Mouse (Mus musculus) embryonic facial prominence, embryonic 15.5 days (tissue): ENCODE data around the gene Lefty1. TPM values are rescaled to one million over a fixed set of nuclear protein-coding genes. Genes with fewer than 3 reads are reported as not detected.

Experiments
- ATAC-seq: fragments of 200-750 bp; cut with Nextera tagmentation; 2 replicates; pipeline ENCODE4 v1.8.0; 2017; ENCODE audit warnings: low read depth, moderate TSS enrichment; ENCODE audit not compliant: insufficient number of reproducible peaks, low FRiP score, low TSS enrichment
- H3K27ac ChIP-seq: fragments of 300-500 bp; sonication (generic); replicated peaks from 2 replicates; pipeline ENCODE4 v1.5.1; 2015; ENCODE audit warnings: mild to moderate bottlenecking, inconsistent platforms
- H3K27me3 ChIP-seq: fragments of 300-500 bp; sonication (generic); 2 replicates; pipeline ENCODE4 v1.6.1; 2015; ENCODE audit warnings: inconsistent platforms
- H3K36me3 ChIP-seq: fragments of 300-500 bp; sonication (generic); 2 replicates; pipeline ENCODE4 v1.6.1; 2015; ENCODE audit warnings: mild to moderate bottlenecking, inconsistent platforms
- H3K4me1 ChIP-seq: fragments of 300-500 bp; sonication (generic); 2 replicates; pipeline ENCODE4 v1.6.1; 2015; ENCODE audit warnings: inconsistent platforms
- H3K4me2 ChIP-seq: fragments of 300-500 bp; sonication (generic); replicated peaks from 2 replicates; pipeline ENCODE4 v1.6.1; 2015; ENCODE audit warnings: mild to moderate bottlenecking, inconsistent platforms
- H3K4me3 ChIP-seq: fragments of 300-500 bp; sonication (generic); replicated peaks from 2 replicates; pipeline ENCODE4 v1.5.1; 2015; ENCODE audit warnings: mild to moderate bottlenecking, inconsistent platforms
- H3K9ac ChIP-seq: fragments of 300-500 bp; sonication (generic); 2 replicates; pipeline ENCODE4 v1.6.1; 2015; ENCODE audit warnings: inconsistent platforms
- H3K9me3 ChIP-seq: fragments of 300-500 bp; sonication (generic); replicated peaks from 2 replicates; pipeline ENCODE4 v1.6.1; 2016; ENCODE audit warnings: inconsistent platforms
- WGBS: fragments of 180-500 bp; shearing (Covaris S2); methylation state at CpG from one replicate; pipeline ENCODE4 v1.1.7; 2015; 5-methylcytosine and 5-hydroxymethylcytosine counted together
- polyA plus RNA-seq: library from polyadenylated mRNA; unstranded; fragments of >200 nt; fragmentation: Nextera tagmentation; extraction: Ambion mirVana; gene quantifications from 2 replicates; pipeline ENCODE4 v1.2.1, GENCODE M21; 2015

The Lefty1 gene
- polyA plus RNA-seq, 1 experiment from 2014 or later: 4.0 TPM

DNA sequence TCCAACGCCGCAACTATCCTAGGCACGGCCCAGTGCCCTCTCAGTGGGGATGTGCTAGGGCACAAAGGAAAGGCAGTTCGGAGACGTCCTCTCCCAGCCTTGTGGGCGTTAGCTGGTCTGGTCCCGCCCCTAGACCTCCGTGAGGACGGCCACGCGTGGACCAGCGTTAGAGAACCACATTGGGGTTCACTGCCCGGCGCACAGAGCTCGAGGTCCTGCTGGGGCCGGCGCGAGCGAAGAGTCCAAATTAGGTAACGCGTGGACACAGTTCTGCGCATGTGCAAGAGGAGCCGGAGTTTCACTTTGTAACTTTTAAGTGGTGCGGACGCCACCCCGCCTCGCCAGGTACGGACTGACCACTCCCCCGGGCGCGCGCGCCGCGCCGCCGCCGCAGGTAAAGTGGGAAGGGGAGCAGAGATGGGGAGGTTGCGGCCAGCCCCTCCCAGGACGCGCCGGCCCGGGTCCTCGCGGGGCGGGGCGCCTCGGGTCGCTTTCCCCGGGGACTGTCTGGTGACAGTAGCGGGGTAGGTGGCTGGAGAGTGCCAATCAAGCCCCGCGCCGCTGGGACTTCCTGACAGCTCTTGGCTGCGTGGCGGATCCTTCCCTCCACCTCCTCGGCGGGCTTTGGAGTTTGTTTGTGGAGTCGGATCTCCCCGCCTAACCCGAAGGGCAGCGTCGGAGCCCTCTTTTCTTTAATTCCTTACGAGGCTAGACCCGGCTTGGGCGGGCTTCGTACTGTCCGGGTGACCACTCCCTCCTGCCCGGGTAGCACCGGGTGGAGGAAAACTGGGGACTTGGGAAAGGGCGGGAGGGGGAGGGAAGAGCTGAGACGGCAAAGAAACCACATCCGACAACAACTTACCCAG is 7.6 kb downstream of the Lefty1 start, which contains the start of gene Tmem63a:
Gene Tmem63a, plus strand, starts transcription at position 179 of the 866 bp plus-strand sequence.
- Histone ChIP-seq H3K9me3 (no peaks in the 10 kb centered on the region), H3K4me1 (peaks cover 45% of the 10 kb centered on the region), H3K36me3 (no peaks in the 10 kb centered on the region; the same call in 1 of the 2 replicates), H3K27ac (peak within 1 kb of the TSS; percentile 89), H3K9ac (peak within 1 kb of the TSS; percentile 62), H3K4me3 (peak within 1 kb of the TSS; percentile 90), H3K27me3 (peaks cover 14% of the 10 kb centered on the region), H3K4me2 (peak within 1 kb of the TSS; percentile 86)
- peak; percentile 49 for ATAC-seq
- WGBS: under 1% methylated on average over 73 of the region's 73 CpGs

DNA sequence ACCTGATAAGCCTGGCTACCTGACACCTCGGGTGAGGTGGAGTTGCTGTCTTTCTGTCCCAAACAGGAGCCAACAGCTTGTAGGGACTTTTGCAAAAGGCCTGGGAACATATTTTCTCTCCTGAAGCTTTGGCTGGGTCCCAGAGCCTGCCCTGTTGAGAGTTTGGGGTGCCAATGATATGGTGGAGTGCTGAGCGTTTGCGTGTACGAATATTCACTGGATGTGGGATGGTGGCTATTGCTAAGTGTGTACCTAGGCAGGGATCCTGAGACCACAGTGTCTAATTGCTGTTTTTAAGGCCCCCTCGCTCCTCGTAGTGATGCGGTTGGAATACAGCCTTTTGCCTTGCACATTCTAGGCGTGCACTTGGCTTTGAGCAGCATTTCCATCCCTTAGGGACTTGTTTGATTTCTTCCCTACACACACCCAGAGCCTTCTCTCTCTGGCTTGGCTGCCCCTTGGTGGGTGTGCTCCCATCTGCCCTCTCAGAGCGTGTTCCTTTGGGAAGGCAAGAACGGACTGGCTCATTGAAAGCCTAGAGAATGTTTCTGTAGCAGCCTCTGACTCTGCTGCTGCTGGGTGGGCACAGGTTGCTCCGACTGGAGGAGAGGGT is 8.3 kb downstream of the Lefty1 start:
- H3K36me3 ChIP-seq: peaks cover 3% of the 10 kb centered on the region; the same call in 1 of the 2 replicates
- peak overlapping the region; percentile 62 for H3K9ac ChIP-seq
- H3K27me3 ChIP-seq: peaks cover 6% of the 10 kb centered on the region
- 31% methylated on average over 11 of the region's 11 CpGs for WGBS
- H3K9me3 ChIP-seq: no peaks in the 10 kb centered on the region
- H3K4me2 ChIP-seq: peak overlapping the region; percentile 86
- H3K4me3 ChIP-seq: peak overlapping the region; percentile 90
- H3K27ac ChIP-seq: peak overlapping the region; percentile 89
- H3K4me1 ChIP-seq: peaks cover 45% of the 10 kb centered on the region
- ATAC-seq: no peak

DNA sequence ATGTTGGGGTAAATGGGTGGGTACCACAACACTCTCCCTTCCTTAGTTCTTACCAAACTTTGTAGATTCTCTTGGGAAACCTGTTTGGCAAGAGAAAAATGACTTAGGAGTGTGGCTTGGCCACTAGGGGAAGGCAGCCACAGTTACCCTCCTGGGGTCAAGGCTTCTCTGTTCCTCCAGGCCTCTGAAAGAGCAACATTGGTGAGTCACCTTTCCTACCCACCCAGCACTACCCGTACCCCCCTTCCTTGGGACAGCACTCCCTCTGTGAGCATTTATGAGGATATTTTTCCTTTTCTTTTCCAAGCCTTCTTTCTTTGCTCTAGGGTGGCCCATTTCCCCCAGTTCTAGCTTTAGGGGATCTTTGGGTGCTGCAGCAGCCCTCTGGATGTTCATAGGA is 9.1 kb downstream of the Lefty1 start:
- peak overlapping the region; percentile 86 for H3K4me2 ChIP-seq
- H3K4me3 ChIP-seq: no peak overlapping the region
- H3K27me3 ChIP-seq: peaks cover 6% of the 10 kb centered on the region
- H3K36me3 ChIP-seq: peaks cover 10% of the 10 kb centered on the region
- H3K27ac ChIP-seq: 0 out of 2 replicates have a peak overlapping the region, but pooled peaks have one; percentile 17
- no peaks in the 10 kb centered on the region for H3K9me3 ChIP-seq
- H3K4me1 ChIP-seq: peaks cover 45% of the 10 kb centered on the region
- no peak for ATAC-seq
- H3K9ac ChIP-seq: no peak overlapping the region
- WGBS: 84% methylated on average over 1 of the region's 1 CpGs

DNA sequence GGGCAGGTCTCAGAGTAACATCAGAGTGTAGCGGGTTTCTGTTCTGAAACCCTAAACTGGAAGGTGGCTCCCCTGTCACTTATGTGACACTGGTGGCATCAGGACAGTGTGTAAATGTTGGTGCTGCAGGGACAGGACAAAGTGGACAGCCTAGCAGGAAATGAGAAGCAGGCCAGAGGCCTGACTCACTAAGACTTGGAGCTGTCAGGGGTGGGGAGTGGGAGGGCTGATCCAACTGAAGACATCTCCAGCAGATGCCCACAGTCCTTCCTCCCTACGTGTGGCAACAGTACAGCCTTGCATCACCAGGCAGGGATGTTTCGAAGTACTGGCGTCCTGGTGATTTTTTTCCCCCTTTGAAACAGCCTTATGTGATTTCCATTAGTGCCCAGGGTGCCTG is 9.7 kb downstream of the Lefty1 start:
- 73% methylated on average over 4 of the region's 4 CpGs for WGBS

DNA sequence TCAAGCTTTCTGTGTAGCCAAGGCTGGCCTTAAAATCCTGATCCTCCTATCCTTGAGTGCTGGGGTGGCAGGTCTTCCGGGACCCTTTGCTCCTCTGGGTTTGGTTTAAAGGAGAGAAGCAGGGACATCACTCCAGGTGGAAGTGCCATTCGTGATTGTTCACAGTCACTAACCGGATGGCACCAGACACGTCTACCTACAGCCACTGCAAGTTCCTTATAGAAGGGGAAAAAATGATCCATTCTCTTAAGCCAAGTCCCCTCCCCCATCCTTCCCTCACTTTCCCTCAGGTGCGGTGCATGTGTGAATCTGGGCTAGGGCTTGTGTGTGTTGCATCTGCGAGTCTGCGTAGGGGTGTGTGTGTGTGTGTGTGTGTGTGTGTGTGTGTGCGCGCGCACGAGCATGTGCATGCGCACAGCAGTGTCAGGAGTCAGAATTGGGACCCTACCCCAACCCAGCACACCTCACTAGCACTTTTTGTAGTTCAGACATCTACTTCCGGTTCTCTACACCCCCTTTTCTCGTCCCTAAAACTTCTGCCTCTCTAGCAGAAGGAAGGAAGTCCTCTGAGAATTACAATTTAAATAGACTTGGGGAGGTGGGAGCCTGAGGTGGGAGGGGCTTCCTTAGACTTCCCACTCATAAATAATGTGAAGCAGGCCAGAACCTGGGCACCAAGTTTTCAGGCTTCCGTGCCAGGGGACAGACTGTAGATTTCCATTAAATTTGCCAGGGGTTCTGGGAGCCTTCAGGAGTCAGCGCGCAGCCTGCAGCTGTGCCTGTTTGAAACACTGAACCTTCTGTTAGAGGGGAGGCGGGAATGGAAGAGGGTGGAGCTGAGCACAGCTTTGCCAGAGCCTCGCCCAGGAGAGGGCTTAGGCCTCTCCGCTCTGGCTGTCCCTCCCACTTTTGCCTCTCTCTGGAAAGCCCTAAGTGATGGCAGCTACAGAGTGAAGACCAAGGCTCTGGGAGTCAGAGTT is 10.5 kb downstream of the Lefty1 start:
- Histone ChIP-seq H3K4me3 (peak overlapping the region; percentile 16), H3K9me3 (no peaks in the 10 kb centered on the region), H3K9ac (no peak overlapping the region), H3K27me3 (peaks cover 6% of the 10 kb centered on the region), H3K4me2 (peak overlapping the region; percentile 40), H3K36me3 (peaks cover 21% of the 10 kb centered on the region), H3K4me1 (peaks cover 45% of the 10 kb centered on the region), H3K27ac (peak overlapping the region; percentile 85)
- 24% methylated on average over 20 of the region's 20 CpGs for WGBS
- ATAC-seq: peak; percentile 90

More for the DNA sequence above, 9.7 kb downstream of the Lefty1 start:
- no peaks in the 10 kb centered on the region for H3K9me3 ChIP-seq
- peak overlapping the region; percentile 85 for H3K27ac ChIP-seq
- H3K27me3 ChIP-seq: peaks cover 6% of the 10 kb centered on the region
- H3K4me2 ChIP-seq: 0 out of 2 replicates have a peak overlapping the region, but pooled peaks have one; percentile 40
- no peak overlapping the region for H3K4me3 ChIP-seq
- no peak for ATAC-seq
- H3K36me3 ChIP-seq: peaks cover 13% of the 10 kb centered on the region
- no peak overlapping the region for H3K9ac ChIP-seq
- H3K4me1 ChIP-seq: peaks cover 45% of the 10 kb centered on the region

DNA sequence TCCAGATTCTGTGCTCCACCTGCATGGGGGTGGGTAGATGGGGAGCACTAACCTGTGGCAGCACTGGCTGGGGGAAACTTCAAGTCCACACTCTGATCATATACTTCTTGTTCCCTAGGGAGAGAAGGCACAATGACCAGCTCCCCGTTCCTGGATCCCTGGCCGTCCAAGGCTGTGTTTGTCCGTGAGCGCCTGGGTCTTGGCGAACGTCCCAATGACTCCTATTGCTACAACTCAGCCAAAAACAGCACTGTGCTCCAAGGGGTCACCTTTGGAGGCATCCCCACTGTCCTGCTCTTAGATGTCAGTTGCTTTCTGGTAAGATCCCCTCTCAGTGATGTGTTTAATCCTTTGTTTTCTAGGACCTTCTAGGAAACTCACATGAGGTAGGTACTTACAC is 11.6 kb downstream of the Lefty1 start:
- no peak overlapping the region for H3K9ac ChIP-seq
- peaks cover 24% of the 10 kb centered on the region for H3K36me3 ChIP-seq
- H3K27ac ChIP-seq: peak overlapping the region; percentile 85
- H3K4me2 ChIP-seq: no peak overlapping the region
- H3K4me1 ChIP-seq: peaks cover 40% of the 10 kb centered on the region
- no peak overlapping the region for H3K4me3 ChIP-seq
- 88% methylated on average over 6 of the region's 6 CpGs for WGBS
- H3K27me3 ChIP-seq: no peaks in the 10 kb centered on the region
- no peak for ATAC-seq
- H3K9me3 ChIP-seq: no peaks in the 10 kb centered on the region

DNA sequence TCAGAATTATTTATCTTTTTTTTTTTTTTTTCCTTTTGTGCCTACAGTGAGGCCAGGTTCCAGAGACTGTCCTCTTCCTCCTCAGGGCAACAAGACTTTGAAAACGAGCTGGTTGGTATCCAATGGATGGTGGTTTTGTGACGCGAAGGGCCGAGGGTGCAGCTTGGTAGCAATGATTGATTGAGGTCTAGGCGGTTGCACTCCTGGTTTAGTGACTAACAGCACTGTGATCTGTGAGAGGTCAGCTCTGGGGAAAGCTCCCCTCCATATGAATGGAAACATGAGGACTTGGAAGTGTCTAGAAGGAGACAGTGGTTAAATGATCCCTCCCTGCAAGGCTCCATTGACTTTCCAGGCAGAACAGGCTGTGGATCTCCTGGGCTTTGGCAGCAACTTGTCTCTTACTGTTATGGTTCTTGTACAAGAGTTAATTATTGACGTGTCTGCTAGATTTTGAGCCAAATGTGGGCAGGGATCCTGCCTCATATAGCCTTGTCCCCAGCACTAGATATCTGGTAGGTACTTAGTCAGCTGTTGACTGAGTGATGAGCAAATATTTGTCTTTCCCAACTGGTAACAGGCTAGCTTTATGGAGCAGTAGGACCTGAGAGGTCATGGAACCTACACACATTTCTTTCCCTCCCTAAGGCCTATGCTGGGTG is 17.4 kb downstream of the Lefty1 start:
- Histone ChIP-seq H3K9me3 (no peaks in the 10 kb centered on the region), H3K4me2 (no peak overlapping the region), H3K27ac (no peak overlapping the region), H3K36me3 (peaks cover 62% of the 10 kb centered on the region), H3K27me3 (no peaks in the 10 kb centered on the region), H3K4me1 (peaks cover 8% of the 10 kb centered on the region; the same call in 1 of the 2 replicates), H3K4me3 (no peak overlapping the region), H3K9ac (no peak overlapping the region)
- ATAC-seq: no peak
- whole genome bisulfite sequencing: 83% methylated on average over 6 of the region's 6 CpGs

DNA sequence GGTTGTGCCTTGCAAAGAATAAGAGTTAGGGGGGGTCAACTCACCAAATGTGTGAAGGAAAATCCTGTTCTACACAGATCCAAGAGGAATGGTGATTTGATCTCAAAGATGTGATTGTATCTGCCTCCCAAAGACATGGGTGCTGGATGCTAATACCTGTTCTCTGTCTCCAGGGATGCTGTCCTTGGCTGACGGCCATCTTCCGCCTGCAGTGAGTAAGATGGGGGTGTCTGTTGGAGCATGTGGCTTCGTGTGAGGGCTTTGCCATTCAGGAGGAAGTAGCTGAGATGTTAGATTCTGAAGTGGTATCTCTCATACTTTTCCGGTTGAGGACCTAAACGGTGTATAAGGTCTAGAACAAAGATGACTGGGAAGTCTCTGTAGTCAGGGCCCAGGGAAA is 18.0 kb downstream of the Lefty1 start:
- Histone ChIP-seq H3K4me3 (no peak overlapping the region), H3K36me3 (peaks cover 67% of the 10 kb centered on the region), H3K27ac (no peak overlapping the region), H3K27me3 (no peaks in the 10 kb centered on the region), H3K9ac (no peak overlapping the region), H3K4me1 (peaks cover 8% of the 10 kb centered on the region; the same call in 1 of the 2 replicates), H3K4me2 (no peak overlapping the region), H3K9me3 (no peaks in the 10 kb centered on the region)
- ATAC-seq: no peak
- WGBS: 81% methylated on average over 5 of the region's 5 CpGs

DNA sequence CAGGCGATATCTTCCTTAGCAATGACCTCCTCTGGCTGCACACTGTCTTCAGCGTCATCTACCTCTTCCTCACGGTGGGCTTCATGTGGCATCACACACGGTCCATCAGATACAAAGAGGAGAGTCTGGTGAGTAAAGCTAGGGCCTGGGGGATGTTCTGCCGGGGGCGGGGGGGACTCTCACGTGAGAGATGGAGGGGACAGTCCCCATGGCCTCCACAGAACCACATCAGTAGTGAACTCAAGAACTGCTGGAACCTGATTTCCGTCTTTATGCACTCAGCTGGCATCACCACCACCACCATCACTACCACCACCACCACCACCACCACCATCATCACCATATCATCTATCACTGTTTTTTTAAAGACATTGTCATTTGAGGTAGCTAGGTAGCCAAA is 21.6 kb downstream of the Lefty1 start:
- Histone ChIP-seq H3K4me2 (no peak overlapping the region), H3K9ac (no peak overlapping the region), H3K36me3 (peaks cover 67% of the 10 kb centered on the region), H3K4me1 (peaks cover 8% of the 10 kb centered on the region; the same call in 1 of the 2 replicates), H3K4me3 (no peak overlapping the region), H3K27me3 (no peaks in the 10 kb centered on the region), H3K9me3 (no peaks in the 10 kb centered on the region), H3K27ac (no peak overlapping the region)
- ATAC-seq: no peak
- 90% methylated on average over 8 of the region's 8 CpGs for WGBS

DNA sequence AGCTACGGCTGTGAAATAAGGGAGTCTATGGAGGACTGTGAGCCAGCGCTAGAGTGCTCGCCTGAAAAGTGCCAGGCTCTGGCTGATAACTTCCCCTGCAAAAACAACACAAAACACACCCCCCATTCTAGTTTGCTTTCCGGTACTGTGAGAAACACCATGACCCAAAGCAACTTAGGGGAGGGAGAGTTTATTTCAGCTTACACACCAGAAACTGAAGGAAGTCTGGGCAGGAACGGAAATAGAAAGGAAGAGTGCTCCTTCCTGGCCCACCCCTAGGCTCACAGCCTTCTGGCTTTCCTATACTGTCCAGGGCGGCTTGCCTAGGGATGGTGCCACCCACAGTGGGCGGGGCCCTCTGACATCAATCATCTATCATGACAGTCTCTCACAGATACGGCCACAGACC is 22.2 kb downstream of the Lefty1 start:
- 82% methylated on average over 8 of the region's 8 CpGs for WGBS
- H3K36me3 ChIP-seq: peaks cover 71% of the 10 kb centered on the region
- no peak for ATAC-seq

More for the DNA sequence above, 22.2 kb downstream of the Lefty1 start:
- no peak overlapping the region for H3K27ac ChIP-seq
- H3K4me2 ChIP-seq: no peak overlapping the region
- no peaks in the 10 kb centered on the region for H3K27me3 ChIP-seq
- no peak overlapping the region for H3K4me3 ChIP-seq
- H3K9ac ChIP-seq: no peak overlapping the region
- H3K9me3 ChIP-seq: no peaks in the 10 kb centered on the region
- H3K4me1 ChIP-seq: peaks cover 8% of the 10 kb centered on the region; the same call in 1 of the 2 replicates
